Mouse (Mus musculus) cerebellum, adult 2 months (tissue): ENCODE results near the gene Gnas.

ENCODE experiments used
- CTCF ChIP-seq: fragments of 200-500 bp; IDR thresholded peaks from 2 replicates; pipeline ENCODE4 v1.5.1; 2011; ENCODE audit warnings: low read depth, mild to moderate bottlenecking, control low read depth, low read length, moderate library complexity, borderline replicate concordance; ENCODE audit not compliant: insufficient read depth
- POLR2A ChIP-seq: fragments of 200-500 bp; IDR thresholded peaks from 2 replicates; pipeline ENCODE4 v1.6.1; 2011; ENCODE audit warnings: low read length, control low read depth, borderline replicate concordance; ENCODE audit not compliant: insufficient read depth

DNA sequence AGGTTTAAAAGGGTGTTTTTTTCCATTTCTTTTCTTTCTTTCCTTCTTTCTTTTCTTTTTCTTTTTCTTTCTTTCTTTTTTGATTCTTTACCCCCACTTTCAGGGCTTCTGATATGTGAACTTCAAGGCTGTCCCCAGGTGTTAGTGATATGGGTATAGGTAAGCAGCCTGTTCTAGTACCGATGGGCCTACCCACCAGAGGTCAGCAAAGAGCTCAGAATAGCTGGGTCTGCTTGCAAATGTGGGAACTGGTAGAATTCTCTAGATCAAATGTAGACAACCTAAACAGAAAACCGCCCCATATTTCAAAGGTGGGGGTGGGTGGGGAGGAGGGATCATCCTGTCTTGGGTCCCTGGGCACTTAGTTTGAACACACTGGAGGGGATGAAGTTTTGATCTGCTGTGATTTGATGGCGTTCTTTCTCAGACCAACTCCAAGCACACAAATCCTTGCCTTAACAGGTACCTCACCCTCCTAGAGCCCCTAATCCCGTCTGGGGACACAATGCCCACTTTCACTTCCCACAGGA is 28.1 kb downstream of the Gnas start:
- peak; percentile 77 for TF ChIP-seq CTCF
- no peak for TF ChIP-seq POLR2A
